Mouse (Mus musculus): ENCODE measurements around the gene Slc9a8.

DNA sequence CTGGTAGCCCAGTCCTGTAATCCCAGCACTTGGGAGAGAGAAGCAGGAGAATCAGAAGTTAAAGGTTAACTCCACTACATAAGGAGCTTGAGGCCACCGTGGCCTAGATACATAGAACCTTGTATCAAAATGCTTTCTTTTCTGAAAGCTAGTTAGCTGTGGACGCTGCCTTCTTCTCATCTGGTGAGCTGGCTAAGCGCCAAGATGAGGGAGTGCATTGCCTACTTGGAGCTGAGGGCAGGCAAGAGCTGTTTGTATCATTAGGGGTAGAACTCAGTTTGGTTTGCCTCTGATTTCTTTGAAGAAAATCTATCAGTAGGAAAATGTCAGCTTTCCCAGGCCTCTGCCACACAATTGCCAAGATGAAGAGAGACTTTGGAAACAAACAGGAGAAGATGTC, 32.3 kb downstream of the Slc9a8 start:
- TF ChIP-seq CTCF (IDR thresholded peaks at IDR 0.05; ENCODE audit: low read depth) (no peak), EP300 (IDR thresholded peaks at IDR 0.05; ENCODE audit: low read depth) (no peak)

All from liver, postnatal 0 days (tissue).